Mouse (Mus musculus) kidney, postnatal 14 days (tissue): ENCODE measurements around the gene a.
"Not testable (repeated sequence)": the region's sequence is repeated elsewhere in the genome, so short reads cannot be mapped to it uniquely, and the experiment has no call there.

Experiments used
- DNase-seq: peaks from one replicate; pipeline ENCODE4 v3.0.0; 2022; ENCODE audit warnings: mixed read lengths

The a gene

DNA sequence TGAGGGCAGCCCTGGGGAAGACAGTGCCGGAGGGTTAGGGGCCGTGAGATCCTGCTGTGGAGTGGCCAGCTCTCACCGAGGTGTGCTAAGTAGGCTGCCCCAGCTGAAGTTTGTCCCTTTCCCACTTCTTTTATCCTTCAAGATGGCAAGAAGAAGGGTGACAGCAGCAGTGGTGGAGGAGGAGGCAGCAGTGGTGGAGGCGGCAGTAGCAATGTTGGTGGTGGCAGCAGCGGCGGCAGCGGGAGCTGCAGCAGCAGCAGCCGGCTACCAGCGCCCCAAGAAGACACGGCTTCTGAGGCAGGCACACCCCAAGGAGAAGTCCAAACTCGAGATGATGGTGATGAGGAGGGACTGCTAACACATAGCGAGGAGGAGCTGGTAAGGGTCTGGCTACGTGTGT, 72.5 kb downstream of the a start:
- DNase-seq, result no peak

DNA sequence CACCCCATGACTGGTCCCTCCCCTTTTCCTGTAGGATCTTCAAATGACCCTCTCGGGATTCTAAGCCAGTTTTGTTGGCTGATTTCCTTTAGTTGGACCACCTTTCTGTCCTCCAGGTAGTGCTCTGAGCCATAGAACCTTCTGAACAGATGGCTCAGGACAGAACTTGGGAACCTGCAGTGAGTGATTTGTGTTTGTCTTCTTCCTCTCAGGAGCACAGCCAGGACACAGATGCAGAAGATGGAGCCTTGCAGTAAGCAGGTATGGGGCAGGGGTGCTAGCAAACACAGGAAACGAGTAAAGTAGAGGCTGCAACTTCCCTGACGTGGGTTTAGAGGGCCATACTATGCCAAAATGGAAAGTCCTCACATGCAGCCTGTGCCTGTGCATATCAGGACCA, 74.5 kb downstream of the a start:
- no peak for DNase-seq

DNA sequence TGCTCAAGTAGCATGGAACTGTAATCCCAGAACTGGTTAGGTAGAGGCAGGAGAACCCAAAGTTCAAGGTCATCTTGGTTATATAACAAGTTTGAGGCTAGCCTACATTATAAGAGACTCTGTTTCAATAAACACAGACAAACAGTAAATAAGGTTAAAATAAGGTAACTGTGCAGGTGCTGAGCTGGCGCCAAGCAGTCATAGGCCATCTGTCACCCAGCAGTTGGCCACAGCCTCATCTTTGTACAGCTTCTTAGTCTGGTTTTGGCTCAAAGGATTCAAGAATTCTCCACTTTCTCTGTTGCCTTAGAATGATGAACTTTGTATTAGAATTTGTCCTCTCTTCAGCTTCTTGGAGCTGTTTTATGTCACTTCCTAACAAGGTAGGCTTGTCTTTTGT, 76.9 kb downstream of the a start:
- DNase-seq, result no peak

DNA sequence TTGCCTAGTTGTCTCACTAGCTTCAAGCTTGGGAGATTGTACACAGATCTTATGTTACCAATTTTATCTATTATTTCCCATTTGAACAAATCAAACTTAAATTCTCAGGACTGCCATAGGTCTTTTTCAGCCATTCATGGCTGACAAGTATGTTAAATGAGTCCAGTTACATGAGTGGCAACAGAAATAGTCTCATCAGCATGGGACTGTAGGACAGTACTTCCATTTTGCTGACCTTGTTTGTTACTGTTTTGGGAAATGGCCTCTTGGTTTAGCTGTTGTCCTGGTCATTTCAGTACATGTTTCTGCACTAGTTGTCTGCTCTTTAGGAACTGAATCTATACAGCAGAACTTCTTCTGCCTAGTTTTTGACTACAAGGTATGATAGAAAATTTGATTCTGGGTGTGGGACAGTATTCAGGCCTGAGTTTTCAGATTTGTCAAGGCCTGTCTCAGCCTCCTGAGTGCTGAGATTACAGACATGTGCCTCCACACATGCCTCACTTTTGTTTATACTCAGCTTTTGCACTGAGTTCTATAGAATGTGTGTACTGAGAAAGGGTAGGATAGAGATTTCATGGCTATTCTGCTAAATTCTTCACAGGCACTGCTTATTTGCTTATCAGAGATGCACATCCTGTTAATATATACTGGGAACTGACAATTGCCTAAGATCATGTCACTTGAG, 78.9 kb downstream of the a start:
- no peak for DNase-seq

DNA sequence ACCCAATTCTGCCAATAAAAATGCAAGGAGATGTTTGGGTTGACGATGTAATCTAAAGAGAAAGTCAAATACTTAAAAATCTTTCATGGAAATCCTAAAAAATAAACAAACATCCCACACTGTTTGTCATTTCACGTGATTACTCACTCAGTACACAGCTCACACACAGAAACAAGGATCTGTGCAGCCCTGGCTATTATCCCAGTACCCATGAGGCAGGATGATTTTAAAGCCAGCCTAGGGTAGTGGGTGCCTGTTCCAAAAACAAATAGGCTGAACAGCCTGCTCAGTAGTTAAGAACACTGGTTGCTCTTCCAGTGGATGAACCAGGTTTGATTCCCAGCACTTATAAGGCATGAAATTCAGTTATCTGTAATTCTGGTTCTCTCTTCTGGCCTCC, 85.4 kb downstream of the a start:
- no peak for DNase-seq

DNA sequence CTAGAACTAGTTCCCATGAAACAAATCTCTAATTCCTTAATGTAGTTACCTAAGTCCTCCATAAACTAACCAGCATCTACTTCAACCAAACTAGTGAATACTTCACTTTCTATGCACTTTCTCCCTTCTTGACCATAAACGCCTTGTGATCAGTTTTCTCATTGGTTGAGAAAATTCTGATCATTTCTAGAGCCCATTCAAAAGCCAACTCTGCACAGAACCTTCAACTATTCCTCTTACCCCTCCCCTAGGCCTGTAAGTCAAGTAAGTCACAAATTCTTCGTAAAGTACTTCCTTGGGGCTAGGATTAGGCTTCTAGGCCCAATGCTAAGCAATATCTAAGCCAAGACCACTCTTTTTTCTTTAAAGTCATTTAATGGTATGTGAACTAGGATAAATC, 100.4 kb downstream of the a start:
- DNase-seq, result no peak

DNA sequence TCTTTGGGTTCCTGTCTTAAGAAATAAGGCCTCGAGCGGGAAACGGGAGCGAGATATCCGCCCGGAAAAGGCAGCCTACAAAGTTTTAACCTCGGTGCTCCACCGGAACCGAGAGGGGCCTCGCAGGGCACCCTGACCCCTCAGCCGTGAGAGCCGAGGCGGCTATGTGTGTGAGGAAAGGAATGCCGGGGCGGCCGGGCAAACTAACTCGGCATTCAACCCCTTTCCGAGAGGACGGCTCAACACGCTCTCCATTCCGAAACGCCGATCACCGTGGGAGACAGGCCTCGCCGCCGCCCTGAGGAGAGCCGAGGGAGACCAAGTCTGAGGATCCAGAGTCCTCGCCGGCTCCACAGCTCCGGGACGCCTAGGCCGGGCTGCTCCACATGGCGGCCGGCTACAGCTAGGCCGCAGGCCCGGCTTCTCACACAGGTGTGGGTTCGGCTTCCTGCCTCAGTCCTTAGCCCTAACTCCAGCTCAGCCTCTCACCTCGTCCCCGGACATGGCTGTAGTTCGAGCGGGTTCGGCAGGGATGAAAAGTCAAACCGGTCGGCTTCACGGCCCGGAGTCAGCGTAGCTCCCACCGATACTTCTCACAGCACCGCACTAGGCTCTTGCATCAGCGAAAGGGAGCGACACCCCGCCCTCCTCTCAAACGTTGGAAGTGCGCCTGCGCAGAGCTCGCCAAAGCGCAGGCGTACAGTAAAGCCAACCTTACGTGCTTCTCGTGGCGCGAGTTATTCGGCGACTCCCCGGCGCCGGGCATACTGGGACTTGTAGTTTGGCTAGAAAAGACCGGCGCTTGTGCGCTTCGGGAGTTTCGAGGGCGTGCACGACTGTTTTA, 101.2 kb downstream of the a start, which contains the start of gene Eif2s2:
TSS of gene Eif2s2 (minus strand) at position 735 of the 844 bp plus-strand sequence.
- peak; percentile 97 for DNase-seq

DNA sequence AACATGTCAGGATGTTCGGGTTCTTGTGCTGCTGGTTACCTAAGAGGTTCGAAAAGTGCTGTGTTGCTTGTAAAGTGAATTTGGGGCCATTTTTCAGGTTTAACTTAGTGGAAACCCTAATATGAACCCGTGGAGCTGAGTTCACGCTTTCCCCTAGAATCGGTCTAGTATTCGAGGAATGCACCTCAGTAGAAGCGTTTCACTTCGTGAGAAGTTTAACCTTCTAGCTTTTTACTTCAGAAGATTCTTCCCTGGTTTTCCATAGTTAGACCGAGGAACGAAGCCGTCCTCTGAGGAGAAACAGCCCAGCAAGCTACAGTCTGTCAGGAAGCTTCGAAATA, 101.8 kb downstream of the a start:
- DNase-seq, result no peak

DNA sequence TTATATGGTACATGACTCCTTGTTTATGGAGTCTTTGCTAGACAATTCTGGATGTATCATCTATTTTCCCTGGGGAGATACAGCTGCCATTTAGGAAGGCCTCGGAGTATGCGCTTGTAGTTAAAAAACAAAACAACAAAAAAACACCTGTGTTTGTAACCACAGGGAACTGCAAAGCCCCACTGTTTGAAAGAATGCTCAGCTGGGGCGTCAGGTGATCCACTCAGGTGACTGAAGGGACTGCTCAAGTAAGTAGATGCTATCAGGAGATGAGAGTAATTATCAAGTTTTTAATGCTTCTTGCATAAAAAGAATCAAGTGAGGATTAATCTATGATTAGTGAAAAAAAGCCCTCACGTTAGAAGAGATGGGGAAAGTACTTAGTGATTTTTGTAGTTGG, 102.3 kb downstream of the a start:
- DNase-seq, result no peak

DNA sequence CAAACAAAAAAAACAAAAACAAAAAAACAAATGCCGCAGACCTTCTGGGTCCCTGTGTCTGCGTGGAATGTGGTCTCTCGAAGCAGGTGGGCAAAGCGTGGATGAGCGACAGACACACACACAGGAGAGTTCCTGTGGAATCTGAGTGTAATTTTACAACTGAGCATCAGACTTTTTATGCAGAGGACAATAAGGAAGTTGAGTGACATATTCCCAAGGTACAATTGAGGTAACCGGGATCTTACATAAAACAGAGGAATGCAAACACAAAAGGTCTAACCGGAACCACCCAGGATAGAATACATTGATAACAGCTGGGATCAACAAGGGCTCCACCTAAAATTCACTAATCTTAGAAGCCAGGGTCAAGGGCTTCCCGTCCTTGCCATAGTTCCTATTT, 107.8 kb downstream of the a start:
- not testable (repeated sequence) for DNase-seq

DNA sequence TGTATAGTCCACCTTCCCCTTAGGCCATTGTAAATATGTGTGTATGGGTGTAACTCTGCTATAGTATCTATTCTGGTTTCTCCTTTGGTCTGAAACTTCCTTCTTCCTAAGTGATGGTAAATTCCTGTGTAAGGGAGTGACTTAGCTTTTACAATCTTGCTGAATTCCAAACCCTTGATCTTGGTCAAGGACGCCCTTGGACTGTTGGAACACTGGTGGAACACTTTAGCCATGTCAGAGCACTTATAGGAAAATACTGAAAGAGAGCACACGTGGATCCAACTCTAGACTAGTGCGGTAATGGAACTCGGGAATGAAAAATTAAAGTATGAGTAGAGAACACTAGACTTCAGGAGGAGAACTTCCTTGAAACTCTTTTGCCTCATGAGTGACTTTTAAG, 108.2 kb downstream of the a start:
- not testable (repeated sequence) for DNase-seq

DNA sequence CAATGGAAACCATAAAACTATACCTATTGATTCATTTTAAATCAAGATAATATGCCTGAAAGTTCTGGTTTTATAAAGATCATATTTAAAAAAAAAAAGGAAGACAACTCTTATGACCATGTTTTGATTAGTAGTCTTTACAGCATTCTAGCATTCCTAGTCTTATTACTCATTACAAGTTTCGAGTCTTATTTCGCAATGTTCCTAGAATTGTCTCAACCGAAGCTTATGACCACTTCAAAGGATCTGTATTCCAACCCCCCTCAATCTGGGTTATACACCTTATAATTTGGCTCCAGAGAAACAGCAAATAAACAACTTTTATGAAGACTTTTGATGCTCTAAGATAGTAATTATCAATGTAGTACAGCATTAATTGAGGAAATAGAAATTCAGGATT, 110.9 kb downstream of the a start:
- no peak for DNase-seq

DNA sequence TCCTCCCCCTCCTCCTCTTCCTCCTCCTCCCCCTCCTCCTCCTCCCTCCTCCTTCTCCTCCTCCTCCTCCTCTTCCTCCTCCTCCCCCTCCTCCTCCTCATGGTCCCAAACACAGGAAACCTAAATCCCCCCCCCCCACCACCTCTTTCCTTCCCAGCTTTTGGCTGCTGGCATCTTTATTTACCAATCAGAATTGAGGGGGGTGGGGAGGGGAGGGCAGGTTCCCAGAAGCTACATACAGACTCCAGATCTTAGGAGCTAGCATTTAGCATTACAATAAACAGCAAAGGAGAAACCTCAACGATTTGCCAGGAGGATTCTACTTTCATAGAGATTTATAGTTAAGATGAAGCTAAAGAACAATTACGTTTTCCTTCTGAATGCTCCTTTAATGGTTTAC, 114.6 kb downstream of the a start:
- DNase-seq, result no peak

DNA sequence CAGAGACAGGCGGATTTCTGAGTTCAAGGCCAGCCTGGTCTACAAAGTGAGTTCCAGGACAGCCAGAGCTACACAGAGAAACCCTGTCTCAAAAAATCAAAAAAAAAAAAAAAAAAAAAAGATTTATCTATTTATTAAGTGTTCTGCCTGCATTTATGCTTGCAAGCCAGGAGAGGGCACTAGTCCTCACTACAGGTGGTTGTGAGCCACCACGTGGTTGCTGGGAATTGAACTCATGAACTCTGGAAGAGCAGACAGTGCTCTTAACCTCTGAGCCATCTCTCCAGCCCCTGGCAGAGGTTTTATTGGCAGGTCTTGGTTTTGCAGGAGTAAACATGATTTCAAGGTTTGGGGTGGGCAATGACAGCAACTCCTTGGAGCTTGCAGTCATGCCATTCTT, 117.0 kb downstream of the a start:
- DNase-seq, result not testable (repeated sequence)

DNA sequence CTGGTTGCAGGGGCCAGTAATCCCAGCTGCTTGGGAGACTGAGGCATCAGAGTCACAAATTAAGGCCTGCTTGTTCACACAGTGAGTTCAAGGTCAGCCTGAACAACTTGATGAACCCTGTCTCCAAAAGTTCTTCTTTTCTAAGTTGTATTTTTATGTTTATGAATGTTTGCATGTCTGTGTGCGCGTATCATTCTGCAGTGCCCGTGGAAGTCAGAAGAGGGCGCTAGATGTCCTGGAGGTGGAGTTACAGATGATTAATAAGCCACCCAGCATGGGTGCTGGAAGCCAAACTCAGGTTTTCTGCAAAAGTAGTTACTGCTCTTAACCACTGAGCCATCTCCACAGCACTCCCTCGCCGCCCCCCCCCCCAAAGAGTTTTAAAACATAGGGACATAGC, 118.6 kb downstream of the a start:
- no peak for DNase-seq

DNA sequence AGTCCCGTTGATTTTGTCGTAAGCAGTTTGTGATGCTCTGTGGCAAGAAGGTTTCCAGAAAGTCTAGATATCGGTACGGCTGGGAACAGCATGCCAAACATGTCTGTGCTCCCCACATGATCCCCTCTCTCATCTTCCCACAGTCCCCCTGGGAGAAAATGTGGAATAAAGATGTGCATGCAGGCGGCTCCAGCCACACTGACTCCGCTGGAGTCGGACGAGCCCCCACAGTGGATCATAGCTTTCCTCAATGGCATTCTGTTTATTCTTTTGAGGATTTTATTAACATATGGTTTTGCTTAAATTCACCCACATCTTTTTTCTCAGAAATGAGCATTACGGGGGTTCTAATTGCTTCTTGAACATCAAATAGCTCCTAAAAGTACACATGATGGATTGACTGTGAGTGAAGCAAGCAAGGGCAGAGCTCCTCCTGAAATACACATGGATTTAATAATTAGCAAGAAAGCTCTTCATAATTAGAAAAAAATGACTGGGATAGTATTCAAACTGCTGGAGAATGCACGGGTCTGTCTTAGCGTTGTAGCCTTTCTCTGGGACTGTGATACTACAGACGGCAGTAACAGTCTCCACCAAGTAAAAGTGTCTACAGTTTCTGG, 124.8 kb downstream of the a start:
- no peak for DNase-seq

DNA sequence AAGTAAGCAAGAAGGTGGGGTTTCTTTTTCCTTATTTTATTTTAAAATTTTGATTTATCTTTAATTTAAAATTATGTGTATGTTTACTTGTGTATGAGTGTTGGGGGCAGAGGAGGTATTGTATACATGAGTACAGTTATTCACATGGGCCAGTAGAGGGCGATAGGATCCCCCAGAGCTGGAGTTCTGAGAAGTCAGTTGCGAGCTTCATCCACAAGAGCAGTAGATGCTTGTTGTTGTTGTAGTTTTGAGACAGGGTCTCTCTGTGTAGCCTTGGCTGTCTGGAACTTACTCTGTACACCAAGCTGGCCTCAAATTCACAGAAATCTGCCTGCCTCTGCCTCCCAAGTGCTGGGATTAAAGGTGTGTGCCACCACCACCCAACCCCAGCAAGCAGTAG, 125.3 kb downstream of the a start:
- DNase-seq, result peak; percentile 27

DNA sequence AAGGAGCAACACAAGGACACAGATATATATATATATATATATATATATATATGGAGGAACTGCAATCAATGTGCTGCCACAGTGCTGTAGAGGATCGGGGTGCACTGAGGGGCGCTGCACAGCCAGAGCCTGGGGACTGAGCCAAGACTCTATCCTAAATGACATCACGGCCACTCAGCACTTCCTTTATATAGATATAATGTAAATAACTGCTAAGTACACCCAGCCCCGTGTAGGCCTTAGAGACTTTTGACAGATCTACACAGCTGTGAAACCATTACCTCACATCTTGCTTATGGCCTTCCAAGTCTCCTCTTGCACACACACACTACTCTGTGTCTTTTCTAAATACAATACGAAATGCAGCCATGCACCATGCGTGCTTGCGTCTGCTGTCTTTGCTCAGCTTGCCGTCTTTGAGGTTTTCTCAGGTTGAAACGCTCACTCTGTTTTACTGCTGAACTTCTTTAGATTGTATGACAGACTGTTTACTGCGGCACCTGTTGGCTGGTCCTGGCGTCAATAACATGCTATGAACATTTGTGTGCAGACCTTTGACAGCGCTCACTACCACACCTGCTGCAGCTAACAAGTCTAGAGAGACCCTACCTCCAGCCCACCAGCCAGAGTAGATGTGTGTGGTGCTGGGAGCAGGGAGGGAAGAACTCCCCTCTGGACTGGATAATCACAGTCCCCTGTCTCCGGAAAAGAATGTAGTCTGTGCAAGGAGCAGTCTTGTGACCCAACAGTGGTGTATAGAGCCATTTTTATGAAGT, 126.9 kb downstream of the a start:
- DNase-seq, result no peak

DNA sequence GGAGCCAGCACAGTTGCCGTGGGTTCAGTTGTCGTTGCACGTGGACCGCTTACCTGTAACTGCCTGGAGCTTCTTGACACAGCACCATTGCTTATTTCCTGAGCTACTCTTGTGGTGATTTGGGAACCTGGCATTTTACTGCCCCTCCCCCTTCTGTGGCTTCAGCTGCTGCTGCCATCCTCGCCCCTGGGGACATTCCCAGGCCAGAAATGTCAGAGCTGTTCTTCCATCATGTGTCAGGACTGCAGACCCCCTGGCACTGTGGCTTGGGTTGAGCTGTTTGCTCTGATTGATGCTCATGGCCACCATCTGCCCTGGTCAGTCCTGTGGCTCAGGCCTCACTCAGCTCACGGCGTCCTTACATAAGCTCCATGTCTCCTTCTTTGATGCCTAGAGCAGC, 129.7 kb downstream of the a start:
- no peak for DNase-seq

DNA sequence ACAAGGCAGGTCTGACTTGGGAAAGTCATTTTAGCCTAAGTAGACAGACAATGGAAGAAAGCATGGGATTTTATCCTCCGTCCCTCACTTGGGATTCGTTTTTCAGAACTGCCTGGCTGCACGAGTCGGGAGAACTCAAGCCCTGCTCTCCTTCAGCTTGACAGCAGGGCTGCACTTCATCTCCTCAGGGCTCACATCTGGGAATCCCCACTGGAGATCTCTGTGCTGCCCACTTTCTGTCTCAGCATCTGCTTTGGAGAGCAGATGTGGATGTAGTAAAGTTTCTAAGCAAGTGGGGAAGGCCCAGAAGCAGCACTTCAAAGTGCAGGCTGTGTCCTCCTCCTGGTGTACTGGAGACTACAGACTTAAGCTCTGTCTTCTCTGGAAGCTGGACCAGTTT, 130.9 kb downstream of the a start:
- DNase-seq, result not testable (repeated sequence)

DNA sequence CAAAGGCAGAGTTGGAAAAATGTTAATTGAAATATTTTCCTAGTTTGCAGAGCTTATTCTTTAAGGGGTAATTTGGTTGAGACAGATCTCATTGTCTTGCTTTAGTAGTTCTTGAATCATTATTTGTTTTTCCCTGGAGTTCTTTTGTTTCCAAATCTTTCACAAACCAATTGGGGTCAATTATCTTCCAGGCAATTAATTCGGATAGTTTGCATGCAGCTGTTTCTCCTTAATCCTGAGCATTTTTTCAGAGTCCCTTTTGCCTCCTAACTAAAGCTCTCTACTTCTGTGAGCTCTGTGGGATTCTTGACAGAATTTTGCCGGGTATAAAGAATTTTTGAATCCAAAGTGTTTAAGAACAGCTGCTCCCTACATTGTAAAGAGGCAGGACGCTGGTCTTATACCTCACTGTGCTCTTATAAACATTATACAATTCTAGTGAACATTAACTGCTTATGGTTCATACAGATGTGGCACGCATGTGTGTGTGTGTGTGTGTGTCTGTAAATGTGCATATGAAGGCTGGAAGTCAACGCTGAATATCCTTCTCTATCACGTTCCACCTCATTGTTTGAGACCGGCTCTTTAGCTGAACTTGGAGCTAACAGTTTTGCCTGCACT, 134.3 kb downstream of the a start:
- DNase-seq, result no peak

DNA sequence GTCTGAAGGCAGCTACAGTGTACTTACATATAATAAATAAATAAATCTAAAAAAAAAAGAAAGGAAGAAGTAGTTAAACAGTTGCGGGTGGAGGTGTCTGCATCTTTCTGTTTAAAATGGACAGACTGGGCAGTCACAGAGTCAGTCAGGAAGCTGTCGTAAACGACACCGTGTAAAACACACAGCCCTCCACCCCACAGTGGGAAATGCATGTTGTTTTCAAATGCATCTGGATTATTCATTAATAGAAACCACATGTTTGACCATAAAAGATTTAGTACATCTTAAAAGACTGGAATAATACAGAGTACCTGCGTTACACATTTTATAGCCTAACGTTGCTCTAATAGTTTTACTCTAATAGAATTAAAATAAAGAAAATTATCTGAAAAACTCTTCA, 135.6 kb downstream of the a start:
- no peak for DNase-seq

DNA sequence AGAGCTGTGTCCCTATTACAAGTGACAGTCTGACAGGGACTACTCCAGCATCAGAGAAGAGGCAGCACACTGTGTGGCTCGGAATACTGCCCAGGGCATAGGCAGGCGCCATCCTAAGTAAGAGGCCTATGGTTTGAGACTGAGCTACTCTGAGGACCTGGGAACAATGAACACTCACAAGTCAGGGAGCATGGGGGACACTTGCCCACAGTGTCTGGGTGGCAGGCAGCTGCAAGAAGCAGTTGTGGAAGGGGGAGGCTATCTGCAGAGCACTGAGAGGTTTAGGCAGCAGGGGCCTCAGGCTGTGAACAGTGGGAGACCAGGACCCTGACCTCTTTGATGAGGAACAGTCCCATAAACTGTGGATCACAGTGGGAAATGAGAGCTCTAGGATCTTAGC, 137.1 kb downstream of the a start:
- no peak for DNase-seq
